Mouse (Mus musculus): ENCODE measurements around the gene Gm572.

Gm572 gene

DNA sequence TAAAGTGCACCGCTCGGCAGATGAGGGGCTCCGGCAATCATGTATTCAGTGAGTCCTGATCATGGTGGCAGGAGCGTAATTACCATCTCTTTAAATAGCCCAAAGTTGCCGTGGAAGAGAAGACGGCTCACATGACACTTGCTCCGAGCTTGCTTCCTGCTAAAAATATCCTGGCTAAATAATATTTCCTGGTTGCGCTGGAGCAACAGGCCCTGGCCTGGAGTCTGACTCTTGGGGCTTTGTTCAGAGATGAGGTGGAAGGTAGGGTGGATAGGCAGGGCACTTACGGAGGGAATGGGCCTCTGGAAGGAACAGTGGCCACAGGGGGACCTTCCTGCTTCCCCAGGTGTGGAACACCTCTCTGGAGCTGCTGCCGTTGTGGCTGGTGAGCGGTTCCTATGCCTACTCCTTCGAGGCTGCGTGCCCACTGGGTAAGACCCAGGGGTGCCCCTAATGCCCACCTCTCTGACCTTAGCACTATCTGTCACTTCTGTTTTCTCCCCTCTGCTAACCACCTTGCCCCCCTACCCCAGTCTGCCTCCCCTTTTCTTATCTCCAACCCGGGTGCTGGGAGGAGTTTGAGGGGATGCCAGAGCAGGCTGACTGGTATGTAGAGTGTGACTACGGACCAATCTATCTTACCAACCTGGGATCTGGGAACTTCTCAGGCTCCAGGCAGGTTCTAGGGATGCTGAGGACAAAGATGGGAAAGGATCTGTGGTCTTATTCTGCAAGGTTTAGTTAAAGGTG, 24.1 kb downstream of the Gm572 start:
- no peak for DNase-seq

DNA sequence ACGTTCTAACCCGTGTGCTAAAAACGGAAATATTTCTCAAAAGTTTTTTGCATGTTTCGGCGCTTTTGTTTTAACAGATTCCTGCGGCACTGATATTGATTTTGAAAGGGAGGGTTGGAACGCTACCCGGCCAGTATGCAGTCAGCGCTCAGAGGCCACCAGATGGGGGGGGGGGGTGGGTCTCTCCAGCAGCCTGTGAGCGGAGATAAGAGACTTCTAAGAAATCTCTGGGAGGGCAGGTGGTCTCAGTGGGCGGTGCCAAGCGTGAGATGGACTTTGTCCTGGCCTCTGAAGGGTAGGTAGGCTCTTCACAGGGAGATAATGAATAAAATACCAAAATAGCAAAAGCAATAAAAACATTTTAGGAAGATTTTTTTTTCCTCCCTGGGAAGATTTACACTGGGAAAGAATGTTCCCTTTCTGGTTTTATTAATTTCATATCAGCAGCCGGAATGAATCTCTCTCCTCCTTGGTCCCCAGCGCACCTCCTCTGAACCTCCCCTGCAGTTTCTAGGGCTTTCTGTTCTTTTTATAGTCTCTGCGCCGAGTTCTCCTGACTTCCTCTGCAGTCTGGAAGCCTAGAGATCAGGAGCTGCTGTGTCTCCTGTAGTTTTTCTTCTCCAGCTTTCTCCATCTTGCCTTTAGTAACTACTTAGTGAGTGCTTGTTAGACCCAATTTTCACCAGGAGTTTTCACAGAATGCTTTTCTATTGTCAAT, 28.3 kb downstream of the Gm572 start:
- DNase-seq, result no peak

DNA sequence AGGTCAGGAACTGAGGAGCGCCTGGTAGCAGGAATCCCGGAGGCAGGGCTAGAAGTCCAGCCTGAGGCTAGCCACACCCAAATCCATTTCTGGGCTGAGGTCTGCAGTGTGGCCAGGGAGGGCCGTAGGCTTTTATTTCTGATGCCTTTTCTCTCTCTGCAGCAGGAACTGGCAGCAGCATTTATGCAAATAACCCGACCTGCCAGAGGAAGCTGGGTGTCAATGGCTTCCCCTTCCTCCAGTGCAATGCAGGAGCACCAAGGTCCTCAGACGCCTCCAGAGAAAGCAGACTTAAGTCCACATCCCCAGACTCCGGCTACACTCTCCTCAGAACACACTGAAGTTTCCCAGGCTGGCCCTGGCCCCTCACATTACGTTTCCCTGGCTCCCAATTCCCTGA, 31.9 kb downstream of the Gm572 start:
- no peak for DNase-seq

DNA sequence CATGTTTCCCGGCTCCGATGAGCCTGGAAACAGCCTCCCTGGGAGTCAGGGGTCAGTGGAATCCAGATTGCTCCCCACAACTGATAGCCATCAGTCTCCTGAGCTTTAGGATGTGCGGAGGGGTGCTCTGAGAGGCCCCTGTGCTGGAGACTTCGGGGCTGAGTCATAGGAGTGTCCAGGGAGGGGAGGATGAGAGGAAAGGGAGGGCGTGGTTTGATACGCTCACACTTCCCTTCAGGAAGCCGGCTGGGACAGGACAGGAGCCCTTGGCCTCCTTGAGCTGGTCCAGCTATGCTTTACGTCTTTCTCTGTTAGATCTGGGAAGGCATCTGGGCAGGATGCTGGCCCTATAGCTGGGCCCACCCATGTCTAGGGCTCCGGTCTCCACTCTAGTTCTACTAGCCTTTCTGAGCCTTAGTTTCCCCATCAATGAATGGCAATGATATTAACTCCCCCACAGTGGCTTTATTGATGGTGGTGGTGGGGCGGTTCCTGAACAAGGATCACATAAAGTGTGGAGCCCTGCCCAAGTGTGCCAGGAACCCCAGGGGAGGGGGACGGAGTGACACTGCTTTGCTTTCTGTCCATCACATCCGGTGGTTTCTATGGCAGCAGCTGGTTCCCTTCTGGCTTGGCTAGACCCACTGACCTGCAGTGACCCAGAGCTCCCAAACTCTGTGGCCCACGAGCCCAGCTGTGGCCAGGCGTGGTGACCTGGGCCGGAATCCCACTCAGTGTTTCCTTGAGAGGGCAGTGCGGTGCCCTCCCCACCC, 33.3 kb downstream of the Gm572 start:
- DNase-seq, result no peak

DNA sequence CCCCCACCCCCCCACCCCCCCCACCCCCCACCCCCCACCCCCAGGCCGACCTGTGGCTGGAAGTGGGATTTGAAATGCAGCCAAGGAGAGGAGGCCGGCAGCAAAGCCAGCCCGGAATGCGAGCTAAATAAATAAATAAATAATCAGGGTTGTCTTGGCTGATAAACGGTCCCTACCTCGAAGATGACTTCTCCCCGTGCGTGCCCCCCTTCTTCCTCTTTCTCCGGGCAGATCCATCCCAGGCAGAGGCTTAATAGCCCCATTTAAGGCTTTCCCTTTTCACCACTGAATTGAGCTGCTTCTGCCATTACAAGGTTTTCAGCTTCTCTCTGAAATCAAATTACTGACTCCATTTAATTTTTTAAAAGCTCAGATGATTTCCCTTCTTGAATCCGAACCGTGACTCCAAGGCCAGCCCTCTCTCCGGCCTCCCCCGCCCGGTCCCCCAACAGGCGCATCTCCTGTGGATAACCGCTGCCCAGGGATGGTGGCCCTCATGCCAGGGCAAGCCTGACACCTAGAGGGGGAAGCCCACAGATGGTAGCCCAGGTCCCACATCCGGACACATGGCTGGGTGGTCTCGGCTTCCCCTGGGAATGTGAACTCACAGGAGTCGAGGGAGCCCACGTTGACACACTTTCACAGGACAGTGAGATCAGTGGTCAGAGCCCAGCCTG, 34.0 kb downstream of the Gm572 start:
- DNase-seq, result no peak

DNA sequence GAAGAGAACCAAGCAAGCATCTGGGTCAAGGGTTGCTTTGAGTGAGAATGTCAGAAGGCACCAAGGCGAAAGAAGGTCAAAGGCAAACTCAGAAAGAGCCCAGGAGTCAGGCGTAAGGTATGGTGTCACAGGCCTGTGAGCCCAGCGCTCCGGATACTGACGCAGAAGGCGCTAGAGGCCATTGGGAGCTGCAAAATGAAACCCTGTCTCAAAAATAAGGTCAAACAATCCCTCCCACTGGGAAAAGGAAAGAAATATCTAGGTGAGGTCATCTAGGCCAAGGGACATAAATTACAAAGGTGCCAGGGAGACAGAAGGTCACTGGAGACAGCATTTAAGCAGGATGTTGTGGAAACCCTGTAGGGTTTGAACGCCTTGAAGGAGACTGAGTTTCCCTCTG, 35.0 kb downstream of the Gm572 start:
- DNase-seq, result no peak

DNA sequence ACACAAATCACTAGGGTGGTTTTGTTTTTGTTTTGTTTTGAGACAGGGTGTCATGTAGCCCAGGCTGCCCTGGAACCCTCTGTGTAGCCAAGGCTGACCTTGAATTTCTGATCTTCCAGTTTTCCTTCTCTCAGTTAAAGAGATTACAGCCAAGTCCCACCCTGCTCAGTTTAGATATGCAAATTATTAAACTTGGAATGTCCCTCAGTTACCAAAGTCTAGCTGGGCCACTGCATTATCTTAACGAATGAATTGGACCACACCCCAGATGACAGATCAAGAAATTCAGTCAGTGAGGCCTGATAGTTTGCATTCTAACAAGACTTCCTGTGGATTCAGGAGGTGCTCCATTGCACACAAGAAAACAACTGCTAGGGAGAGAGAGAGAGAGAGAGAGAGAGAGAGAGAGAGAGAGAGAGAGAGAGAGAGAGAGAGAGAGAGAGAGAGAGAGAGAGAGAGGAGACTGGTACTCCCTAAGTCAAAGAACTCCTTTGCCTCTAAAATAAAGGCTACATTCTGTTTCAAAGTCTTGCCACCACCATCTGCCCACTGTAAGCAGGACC, 37.5 kb downstream of the Gm572 start:
- DNase-seq, result no peak

DNA sequence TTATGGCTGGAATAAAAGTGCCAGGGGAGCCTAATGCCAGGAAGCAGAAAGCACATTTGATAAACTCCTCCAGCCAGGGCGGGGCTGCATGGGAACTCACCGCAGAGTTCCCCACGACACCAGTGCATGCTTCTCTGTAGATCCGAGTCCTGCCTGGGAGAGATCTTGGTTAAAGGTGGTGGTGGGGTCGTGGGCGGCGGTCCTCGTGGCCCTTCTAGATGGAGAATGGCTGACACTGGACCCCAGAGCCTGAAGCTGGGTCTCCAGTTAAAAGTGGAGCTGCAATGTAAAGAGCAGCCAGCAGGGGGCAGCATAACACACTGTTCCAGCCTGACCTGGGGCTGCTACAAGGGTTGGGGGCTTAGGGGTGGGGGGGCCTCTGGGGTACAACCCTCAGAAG, 38.3 kb downstream of the Gm572 start:
- peak; percentile 76 for DNase-seq

DNA sequence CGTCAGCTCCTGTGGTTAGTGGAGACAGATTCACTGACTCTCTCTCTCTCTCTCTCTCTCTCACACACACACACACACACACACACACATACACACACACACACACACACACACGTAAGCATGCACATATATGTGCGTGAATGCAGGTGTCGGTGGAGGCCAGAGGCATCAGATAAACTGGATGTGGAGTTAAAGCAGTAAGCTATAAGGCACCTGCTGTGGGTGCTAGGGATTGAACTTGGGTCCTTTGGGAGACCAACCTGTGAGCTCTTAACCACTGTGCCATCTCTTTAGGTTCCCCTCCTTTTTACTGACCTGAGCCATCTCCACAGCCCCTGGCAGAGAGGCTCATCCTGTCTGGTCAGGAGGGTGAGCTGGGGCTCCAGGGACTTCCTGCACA, 39.8 kb downstream of the Gm572 start:
- DNase-seq, result no peak

DNA sequence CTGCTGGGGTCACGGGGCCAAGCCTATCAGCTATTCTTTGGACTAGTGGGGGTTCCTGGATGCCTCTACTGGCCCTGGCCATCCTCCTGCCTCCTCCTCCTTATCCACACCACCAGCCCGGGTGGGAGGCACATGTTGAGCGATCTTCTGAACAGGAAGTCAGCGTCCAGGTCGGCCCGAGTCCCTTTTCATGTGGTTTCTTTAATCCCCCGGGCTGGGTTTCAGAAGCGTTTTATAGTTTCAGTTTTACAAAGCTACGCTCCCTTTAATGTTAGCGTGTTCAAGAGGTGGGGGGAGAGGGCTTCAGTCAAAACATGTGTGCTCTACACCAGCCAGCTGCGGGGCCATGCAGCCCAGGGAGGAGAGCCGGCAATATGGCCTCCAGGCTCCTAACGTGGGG, 40.4 kb downstream of the Gm572 start:
- no peak for DNase-seq

DNA sequence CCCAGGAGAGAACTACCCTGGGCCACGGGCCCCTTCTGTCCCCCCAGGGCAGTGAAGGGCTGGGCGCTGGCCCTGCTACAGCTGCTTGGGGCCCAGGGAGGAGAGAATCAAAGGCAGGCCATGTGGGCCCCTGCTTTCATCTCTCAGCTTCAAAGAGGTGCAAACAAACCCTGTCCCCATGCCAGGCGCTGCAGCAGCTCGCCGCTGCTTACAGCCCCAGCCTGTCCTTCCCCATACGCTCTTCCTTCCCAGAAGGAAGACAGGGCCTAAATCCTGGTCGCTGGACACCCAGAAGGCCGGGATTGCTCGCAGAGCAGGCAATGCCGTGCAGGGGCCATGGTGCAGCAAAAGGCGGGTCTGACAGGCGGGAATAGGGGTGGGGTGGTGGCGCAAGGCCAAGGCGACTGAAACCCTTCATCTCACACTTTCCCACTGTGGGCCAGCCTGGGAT, 43.4 kb downstream of the Gm572 start:
- DNase-seq, result peak; percentile 23

DNA sequence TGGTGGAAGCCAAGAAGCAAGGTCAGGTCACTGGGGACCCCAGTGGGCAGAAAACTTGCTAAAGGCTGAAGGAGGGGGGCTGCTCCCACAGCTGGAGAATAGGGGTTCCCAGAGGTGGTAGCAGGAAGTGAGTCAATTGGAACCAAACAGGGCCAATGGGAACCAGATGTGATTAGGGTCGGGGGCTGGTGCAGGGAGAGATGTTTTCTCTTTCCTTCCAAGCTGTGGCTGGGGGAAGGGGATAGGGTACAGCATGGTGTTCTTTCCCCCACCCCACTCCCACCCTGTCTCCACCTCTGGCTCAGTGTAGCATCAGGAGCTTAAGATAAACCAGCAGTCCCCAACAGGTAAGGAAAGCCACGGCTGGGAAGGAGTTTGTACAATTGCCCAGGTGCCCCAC, 45.0 kb downstream of the Gm572 start:
- DNase-seq, result no peak

DNA sequence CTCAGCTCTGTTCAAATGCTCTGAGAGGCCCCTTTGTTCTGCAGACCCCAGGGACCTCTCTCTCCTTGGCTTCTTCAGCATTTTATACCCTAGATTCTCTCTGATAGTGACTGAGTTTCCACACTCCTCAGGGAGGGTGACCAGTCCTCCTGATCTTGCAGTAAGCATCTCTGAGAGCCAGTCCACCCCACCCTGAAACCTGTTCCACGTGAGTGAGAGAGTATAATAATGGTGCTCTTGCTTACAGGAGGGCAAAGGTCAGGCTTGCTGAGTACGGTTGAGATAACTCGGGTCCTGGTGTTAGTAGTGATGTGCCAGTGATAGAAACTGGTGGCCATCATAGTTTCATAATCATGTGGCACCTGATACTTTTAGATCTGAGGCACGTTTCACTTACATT, 48.1 kb downstream of the Gm572 start:
- DNase-seq, result no peak

DNA sequence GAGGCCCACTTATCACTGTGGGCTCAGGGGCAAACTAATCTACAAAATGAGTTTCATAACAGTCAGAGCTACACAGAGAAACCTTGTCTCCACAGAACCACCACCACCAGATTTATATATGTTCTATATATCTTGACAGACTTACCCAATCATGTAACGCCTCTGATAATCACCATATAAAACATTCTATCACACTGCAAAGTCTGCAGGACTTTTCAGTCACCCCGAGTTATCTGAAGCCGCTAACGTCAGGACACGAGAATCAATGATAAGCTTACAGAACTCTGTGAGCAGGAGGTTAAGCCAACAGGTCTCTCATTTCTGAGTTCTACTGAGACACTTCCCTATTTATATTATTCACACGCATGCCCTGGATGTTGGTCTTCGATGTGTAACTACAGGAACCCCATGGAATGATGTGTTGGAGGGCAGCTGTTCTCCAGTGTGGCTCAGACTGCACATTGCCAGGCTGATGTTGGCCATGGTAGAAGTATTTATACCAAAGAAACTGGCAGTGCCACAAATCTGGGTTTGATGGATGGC, 50.4 kb downstream of the Gm572 start:
- DNase-seq, result no peak

DNA sequence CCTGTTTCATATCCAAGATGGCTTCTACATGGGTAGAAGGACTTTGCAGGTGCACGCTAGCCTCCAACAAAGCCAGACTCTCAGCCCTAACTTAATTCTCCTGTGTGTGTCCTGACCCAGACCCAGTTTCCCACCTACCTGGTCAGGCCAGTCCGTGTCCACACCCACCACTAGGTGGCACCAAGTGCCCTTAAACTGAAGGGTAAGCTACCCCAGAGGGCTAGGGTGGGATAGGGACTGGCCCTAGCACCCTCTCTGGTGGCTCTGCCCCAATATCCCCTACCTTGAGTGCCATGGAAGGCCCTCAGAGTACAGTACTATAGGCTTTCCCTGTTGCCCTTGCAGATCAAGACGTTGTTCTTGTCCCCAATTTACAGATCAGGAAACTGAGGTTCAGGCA, 61.6 kb downstream of the Gm572 start:
- DNase-seq, result peak; percentile 23

DNA sequence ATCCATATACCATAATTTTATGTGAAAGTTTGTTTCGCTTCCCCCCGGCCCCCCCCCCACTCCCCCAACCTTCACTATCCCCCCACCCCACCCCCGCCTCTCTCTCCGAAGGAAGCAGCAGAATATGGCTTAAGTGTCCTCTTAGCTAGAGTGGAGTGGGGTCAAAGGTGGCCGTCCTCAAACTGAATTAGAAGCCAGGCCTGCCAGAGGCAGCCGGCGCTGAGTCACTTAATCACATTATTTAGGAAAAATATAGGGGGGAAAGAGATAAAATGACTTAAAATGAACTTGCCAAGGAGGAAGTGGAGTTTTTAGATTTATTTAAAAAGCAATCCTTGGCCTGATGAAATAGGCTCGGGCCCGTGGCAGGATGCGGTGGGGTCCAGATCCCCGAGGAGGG, 65.7 kb downstream of the Gm572 start:
- no peak for DNase-seq

DNA sequence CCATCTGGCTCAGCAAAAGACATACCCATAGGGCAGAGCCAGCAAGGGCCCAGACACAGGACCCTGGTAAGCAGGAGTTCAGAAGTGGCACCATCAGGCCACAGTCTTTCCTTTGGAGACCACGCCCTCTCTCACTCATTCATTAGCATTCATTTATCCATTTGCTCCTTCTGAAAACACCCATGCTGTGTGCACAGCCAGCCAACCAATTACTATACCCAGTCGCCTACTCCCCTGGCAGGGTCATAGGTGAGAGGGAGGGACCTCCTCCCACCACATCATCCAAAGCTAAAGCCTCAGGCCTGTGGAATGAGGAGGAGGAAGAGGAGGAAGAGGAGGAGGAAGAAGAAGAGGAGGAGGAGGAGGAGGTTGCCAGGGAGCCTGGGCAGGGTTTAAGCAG, 67.3 kb downstream of the Gm572 start:
- DNase-seq, result no peak

DNA sequence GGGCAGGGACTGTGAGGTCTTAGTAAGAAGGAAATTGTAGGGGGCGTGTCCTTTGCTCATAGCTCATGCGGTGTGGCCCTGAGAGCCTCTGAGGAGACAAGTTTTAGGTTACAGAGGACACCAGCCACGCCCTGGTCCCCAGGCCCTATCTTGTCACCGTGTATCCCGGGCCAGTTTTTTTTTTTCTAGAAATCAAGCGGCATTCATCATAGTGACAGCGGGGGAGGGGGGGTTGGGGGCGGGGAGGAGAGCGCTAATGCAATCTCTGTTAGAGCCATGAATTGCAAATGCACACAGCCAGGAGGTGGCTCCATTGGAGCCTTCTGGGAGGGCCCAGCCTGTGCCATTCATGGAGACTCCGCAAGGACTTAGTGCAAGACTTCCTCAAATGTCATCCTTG, 68.2 kb downstream of the Gm572 start:
- no peak for DNase-seq

DNA sequence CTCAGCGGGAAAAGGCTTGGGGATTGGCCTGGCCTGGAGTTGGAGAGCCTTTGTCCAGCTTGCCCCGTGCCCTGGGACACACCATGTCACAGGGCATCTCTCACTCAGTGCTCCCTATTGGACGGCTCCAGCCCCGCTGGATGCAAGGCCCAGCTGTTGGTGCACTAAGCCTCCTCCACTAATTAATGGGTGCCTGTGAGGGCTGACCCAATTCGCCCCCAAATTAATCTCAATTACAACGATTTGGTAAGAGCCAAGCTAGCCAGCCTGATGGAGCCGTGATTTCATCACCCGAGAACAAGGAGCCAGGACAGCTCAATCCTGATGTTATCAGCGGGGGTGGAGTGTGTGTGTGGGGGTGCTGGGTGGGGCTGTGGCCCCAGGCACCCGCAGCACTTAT, 69.5 kb downstream of the Gm572 start:
- DNase-seq, result no peak

DNA sequence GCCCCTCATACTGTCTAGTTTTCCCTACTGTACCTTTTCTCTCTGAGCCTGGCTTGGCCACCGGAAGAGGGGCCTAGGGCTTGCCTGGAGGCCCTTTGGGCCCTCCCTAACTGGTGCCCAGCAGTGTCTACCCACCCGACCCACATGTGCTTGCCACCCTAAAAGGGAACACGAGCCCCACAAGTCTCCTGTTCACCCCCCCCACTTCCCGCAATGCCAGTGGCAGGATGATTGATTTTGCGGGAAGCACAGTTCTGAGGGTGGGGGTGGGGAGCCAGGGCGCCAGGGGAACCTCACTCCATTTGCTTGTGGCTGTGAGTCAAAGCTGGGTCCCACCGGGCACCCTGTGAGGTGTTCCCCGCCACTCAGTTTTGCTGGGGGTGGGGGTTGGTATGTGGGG, 70.9 kb downstream of the Gm572 start:
- DNase-seq, result no peak

DNA sequence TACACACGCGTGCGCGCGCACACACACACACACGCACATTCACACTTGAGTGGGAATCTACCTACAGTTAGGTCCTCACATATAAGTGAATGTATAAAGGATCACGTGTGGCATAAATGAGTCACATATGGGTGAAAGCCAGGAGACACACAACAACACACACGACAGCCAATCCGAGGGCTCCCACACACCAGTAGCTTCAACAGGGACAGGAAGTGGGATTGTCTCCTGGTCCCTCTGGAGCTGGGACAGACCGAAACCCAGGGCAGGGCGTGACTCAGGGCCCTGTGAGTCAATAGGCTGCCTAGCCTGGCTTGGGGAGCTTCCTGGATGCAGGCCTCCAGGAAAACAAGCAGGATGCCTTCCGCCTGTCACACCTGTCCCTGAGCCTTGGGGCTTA, 71.6 kb downstream of the Gm572 start:
- DNase-seq, result no peak

DNA sequence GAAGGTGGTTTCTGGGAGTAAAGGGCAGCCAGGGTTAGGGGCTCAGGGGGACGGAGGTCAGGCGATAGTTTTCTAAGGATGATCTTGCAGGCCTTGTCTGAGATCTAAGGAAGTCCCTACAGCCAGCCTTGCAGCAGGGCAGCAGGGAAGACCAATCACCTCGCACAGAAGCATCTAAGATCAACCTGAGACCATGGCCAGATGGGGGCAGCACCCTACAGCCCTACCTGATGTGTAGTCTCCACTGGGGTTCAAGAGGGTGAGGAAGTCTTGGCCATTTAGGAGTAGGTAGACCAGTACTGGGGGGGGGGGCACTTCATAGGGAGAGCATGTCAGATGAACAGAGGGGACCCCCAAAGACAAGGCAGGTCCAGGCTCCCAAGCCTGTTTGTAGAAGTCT, 72.3 kb downstream of the Gm572 start:
- no peak for DNase-seq

Measured in right cerebral cortex, postnatal 4 days (tissue).